In the genomic region with DNA sequence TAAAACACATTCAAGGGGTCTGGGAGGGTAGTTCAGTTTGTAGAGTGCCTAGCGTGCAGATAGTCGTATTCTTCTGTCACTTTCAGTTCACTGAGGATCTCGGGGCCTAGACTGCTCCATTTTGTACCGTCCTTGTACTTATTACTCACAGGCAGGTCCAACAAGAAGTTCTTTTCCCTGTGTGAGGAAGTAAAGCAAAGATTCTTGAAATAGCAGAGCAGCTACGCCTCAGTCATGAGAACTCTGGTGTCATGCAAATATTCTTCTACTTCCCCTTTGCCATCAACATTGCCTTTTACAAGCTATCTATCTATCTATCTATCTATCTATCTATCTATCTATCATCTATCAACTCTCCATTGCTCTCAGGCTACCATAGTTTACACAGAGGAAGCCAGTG, we compare ENCODE assay signal across 28 mouse cellular contexts. TPM values are rescaled to one million over a fixed set of nuclear protein-coding genes. Genes with fewer than 3 reads are reported as not detected.
DNase-seq lines count a peak whose midpoint lies in the region; ATAC-seq and TF ChIP-seq lines count a peak whose summit lies in the region.
"Had no signal": no experiment of that assay in that cellular context is flagged by ENCODE, and none has a peak within 500 bp of the region (broad histone marks: within the 10 kb centered on the region; RNA-seq: fewer than 3 reads in every experiment).

No protein-coding gene starts in this region.

- H3K9ac ChIP-seq in lung, postnatal 0 days (replicated peaks; ENCODE audit: low read depth): no peak overlapping the region
- no peak overlapping the region for H3K9ac ChIP-seq in CH12.LX (ENCODE audit: insufficient read depth, low read depth)
- no peak overlapping the region for H3K9ac ChIP-seq in forebrain, postnatal 0 days
- H3K9ac ChIP-seq: embryonic facial prominence, embryonic 12.5 days; forebrain, embryonic 13.5 days; hindbrain, embryonic 12.5 days; liver, embryonic 13.5 days; midbrain, embryonic 13.5 days had no signal

- H3K9me3 ChIP-seq in lung, postnatal 0 days (ENCODE audit: low read length): no peaks in the 10 kb centered on the region
- H3K9me3 ChIP-seq in CH12.LX (replicated peaks; ENCODE audit: low read length): no peaks in the 10 kb centered on the region
- H3K9me3 ChIP-seq in forebrain, postnatal 0 days (ENCODE audit: low read length): no peaks in the 10 kb centered on the region
- H3K9me3 ChIP-seq: embryonic facial prominence, embryonic 12.5 days; forebrain, embryonic 13.5 days; G1E; hindbrain, embryonic 12.5 days; liver, embryonic 13.5 days; midbrain, embryonic 13.5 days had no signal

- peak; percentile 48 for DNase-seq in lung, postnatal 0 days (ENCODE audit: low spot score)
- DNase-seq in lung, adult 2 months: no peak
- peak; percentile 72 for DNase-seq in CH12.LX (ENCODE audit: extremely low read depth)
- peak; percentile 7 for DNase-seq in brain, adult 2 months (ENCODE audit: low read depth, low spot score)
- no peak for DNase-seq in forebrain, postnatal 0 days
- DNase-seq in cerebellum, postnatal 10 days: no peak
- DNase-seq: adrenal gland, postnatal 14 days; cerebellum, adult 8-10 months; gastrocnemius, postnatal 14 days; heart, postnatal 10 days; kidney, adult 18-20 months; kidney, postnatal 10 days; left cerebral cortex, postnatal 4 days; liver, embryonic 13.5 days; lung, postnatal 14 days; right cerebral cortex, postnatal 14 days; thymus, postnatal 14 days had no signal

- WGBS in lung, postnatal 0 days: 65% methylated on average over 5 of the region's 5 CpGs
- WGBS in lung, adult 2 months: 68% methylated on average over 5 of the region's 5 CpGs
- 93% methylated on average over 5 of the region's 5 CpGs for WGBS in forebrain, postnatal 0 days

- TF ChIP-seq CTCF in lung, postnatal 0 days (IDR thresholded peaks at IDR 0.05): no peak
- no peak for TF ChIP-seq CTCF in lung, adult 2 months (IDR thresholded peaks at IDR 0.05; ENCODE audit: insufficient read depth, low read length)
- no peak for TF ChIP-seq CTCF in CH12.LX (conservative IDR thresholded peaks at IDR 0.05 in 1 of 2, IDR thresholded peaks at IDR 0.05 in 1 of 2; ENCODE audit: low read depth in 2 of 2, low read length in 2 of 2)
- TF ChIP-seq CTCF in forebrain, postnatal 0 days (IDR thresholded peaks at IDR 0.05; ENCODE audit: low read depth): no peak

- peaks cover 18% of the 10 kb centered on the region for H3K36me3 ChIP-seq in lung, postnatal 0 days (ENCODE audit: insufficient read depth, low read length)
- H3K36me3 ChIP-seq in CH12.LX (replicated peaks in 1 of 2; ENCODE audit: control insufficient read depth in 1 of 2, insufficient read depth in 1 of 2, low read length in 1 of 2): peaks cover 6 to 40% of the 10 kb centered on the region in 2 experiments
- H3K36me3 ChIP-seq in forebrain, postnatal 0 days (ENCODE audit: insufficient read depth): peaks cover 33% of the 10 kb centered on the region

- in situ Hi-C loops in CH12.LX (cut with MboI; ENCODE audit: low pct_ligation_motif_present, low pct_unique_long_range_greater_than_20kb, low sequenced_read_pairs): no loop called here

- peaks cover 11% of the 10 kb centered on the region; the same call in 1 of the 2 replicates for H3K79me2 ChIP-seq in CH12.LX (replicated peaks; ENCODE audit: control insufficient read depth, extremely low read depth, insufficient read depth, poor library complexity, severe bottlenecking)

- TF ChIP-seq POLR2A in lung, adult 2 months (IDR thresholded peaks at IDR 0.05; ENCODE audit: borderline replicate concordance, extremely low read depth, low read depth, low read length): no peak
- no peak for TF ChIP-seq POLR2A in CH12.LX (IDR thresholded peaks at IDR 0.05; ENCODE audit: low read depth, low read length)

- no peak overlapping the region for H3K4me3 ChIP-seq in lung, postnatal 0 days (ENCODE audit: low read depth, low read length)
- no peak overlapping the region for H3K4me3 ChIP-seq in lung, adult 2 months (replicated peaks; ENCODE audit: extremely low read depth, low read depth, low read length)
- peak overlapping the region in 1 of 3 experiments; percentile 5 for H3K4me3 ChIP-seq in CH12.LX (replicated peaks in 1 of 3; ENCODE audit: low read depth in 2 of 3, low read length in 2 of 3, poor library complexity in 1 of 3)
- no peak overlapping the region for H3K4me3 ChIP-seq in forebrain, postnatal 0 days (ENCODE audit: low read depth, low read length)
- H3K4me3 ChIP-seq: embryonic facial prominence, embryonic 12.5 days; erythroblast, embryonic 14.5 days; forebrain, embryonic 13.5 days; hindbrain, embryonic 12.5 days; layer of hippocampus, adult 2 months; liver, embryonic 13.5 days; midbrain, embryonic 13.5 days; myocyte had no signal

- TF ChIP-seq EP300 in lung, postnatal 0 days (IDR thresholded peaks at IDR 0.05): no peak
- no peak for TF ChIP-seq EP300 in CH12.LX (IDR thresholded peaks at IDR 0.05; ENCODE audit: low read length)

- H3K4me2 ChIP-seq in lung, postnatal 0 days (replicated peaks; ENCODE audit: low read depth, low read length): no peak overlapping the region
- H3K4me2 ChIP-seq in CH12.LX (ENCODE audit: insufficient read depth, low read depth, poor library complexity, severe bottlenecking): peak overlapping the region; percentile 51; the same call in 1 of the 2 replicates
- no peak overlapping the region for H3K4me2 ChIP-seq in forebrain, postnatal 0 days (ENCODE audit: low read depth)
- H3K4me2 ChIP-seq: embryonic facial prominence, embryonic 12.5 days; forebrain, embryonic 13.5 days; heart, embryonic 11.5 days; hindbrain, embryonic 12.5 days; liver, embryonic 13.5 days; midbrain, embryonic 13.5 days had no signal

- H3K27me3 ChIP-seq in lung, postnatal 0 days (replicated peaks; ENCODE audit: insufficient read depth, low read length): no peaks in the 10 kb centered on the region
- H3K27me3 ChIP-seq in CH12.LX (replicated peaks): no peaks in the 10 kb centered on the region
- no peaks in the 10 kb centered on the region for H3K27me3 ChIP-seq in forebrain, postnatal 0 days (ENCODE audit: insufficient read depth, low read length)
- H3K27me3 ChIP-seq: embryonic facial prominence, embryonic 12.5 days; forebrain, embryonic 13.5 days; hindbrain, embryonic 12.5 days; liver, embryonic 13.5 days; midbrain, embryonic 13.5 days had no signal

- ATAC-seq in lung, postnatal 0 days: no peak; the same call in 1 of the 2 replicates
- ATAC-seq in neutrophil, adult 5-6 weeks (ENCODE audit: extremely low read depth, insufficient number of reproducible peaks, low FRiP score, poor library complexity, severe bottlenecking): peak; percentile 71; the same call in 1 of the 2 replicates
- ATAC-seq in forebrain, postnatal 0 days: no peak
- ATAC-seq: CD4-positive, CD25-positive, alpha-beta regulatory T cell, adult 4 months; forebrain, embryonic 13.5 days; midbrain, embryonic 13.5 days had no signal

- no peak for TF ChIP-seq RAD21 in CH12.LX (IDR thresholded peaks at IDR 0.05; ENCODE audit: low read depth, low read length)

- dilution Hi-C loops in CH12.LX (cut with MboI; ENCODE audit: extremely low pct_ligation_motif_present, extremely low pct_unique_long_range_greater_than_20kb, low sequenced_read_pairs): no loop called here

- H3K27ac ChIP-seq in lung, postnatal 0 days (ENCODE audit: low read length): 0 out of 2 replicates have a peak overlapping the region, but pooled peaks have one; percentile 10
- peak overlapping the region; percentile 59 for H3K27ac ChIP-seq in CH12.LX (ENCODE audit: insufficient read depth, low read depth)
- H3K27ac ChIP-seq in forebrain, postnatal 0 days (ENCODE audit: low read depth, low read length): no peak overlapping the region
- H3K27ac ChIP-seq: embryonic facial prominence, embryonic 12.5 days; forebrain, embryonic 13.5 days; hindbrain, embryonic 12.5 days; layer of hippocampus, adult 2 months; liver, embryonic 13.5 days; midbrain, embryonic 13.5 days had no signal

- peaks cover 5% of the 10 kb centered on the region; the same call in 1 of the 2 replicates for H3K4me1 ChIP-seq in lung, postnatal 0 days (ENCODE audit: insufficient read depth, low read depth, low read length)
- H3K4me1 ChIP-seq in lung, adult 2 months (ENCODE audit: control insufficient read depth, insufficient read depth, low read length): peaks cover 16% of the 10 kb centered on the region
- peaks cover 7 to 73% of the 10 kb centered on the region in 2 experiments; a peak in 3 of 4 replicates for H3K4me1 ChIP-seq in CH12.LX (ENCODE audit: control insufficient read depth in 1 of 2, insufficient read depth in 2 of 2)
- peaks cover 12% of the 10 kb centered on the region; the same call in 1 of the 2 replicates for H3K4me1 ChIP-seq in forebrain, postnatal 0 days (ENCODE audit: insufficient read depth)

TF ChIP-seq in CH12.LX, 34 proteins besides CTCF, POLR2A, EP300 and RAD21:
- TF ChIP-seq TBP (conservative IDR thresholded peaks at IDR 0.05; ENCODE audit: low read depth, low read length) (0 out of 2 replicates have a peak, but pooled peaks have one; percentile 44), KAT2A (IDR thresholded peaks at IDR 0.05; ENCODE audit: insufficient replicate concordance, low read length) (no peak)

RNA-seq across cellular contexts. Expression of gene Cept1, which starts 5.8 kb away (rescaled TPM):
- polyA plus RNA-seq in lung, postnatal 0 days (2015; fragmentation: Nextera tagmentation; extraction: Ambion mirVana): 74.1 and 80.4 TPM in 2 replicates
- 15.6 and 25.2 TPM in 2 replicates for polyA plus RNA-seq in lung, adult 2 months (2012; rRNA removed)
- total RNA-seq in CH12.LX (2012; rRNA removed): 31.3 and 32.7 TPM in 2 replicates
- total RNA-seq in CH12.LX (2014; rRNA removed): 73.8 and 89.6 TPM in 2 replicates
- polyA plus RNA-seq in CH12.LX (2012; ENCODE audit: insufficient read length, low read depth): 24.4 and 27.7 TPM in 2 replicates
- total RNA-seq in neutrophil, adult 5-6 weeks (2017): 87.7 and 91.4 TPM in 2 replicates
- total RNA-seq in forebrain, postnatal 0 days (2014; rRNA removed): 51.1 and 52.3 TPM in 2 replicates
- polyA plus RNA-seq in forebrain, postnatal 0 days (2015; fragmentation: Nextera tagmentation; extraction: Ambion mirVana): 30.1 and 38.0 TPM in 2 replicates

RNA-seq across cellular contexts. Expression of gene Dram2, which starts 5.8 kb away (rescaled TPM):
- polyA plus RNA-seq in lung, postnatal 0 days (2015; fragmentation: Nextera tagmentation; extraction: Ambion mirVana): 155 and 168 TPM in 2 replicates
- 43.6 and 65.9 TPM in 2 replicates for polyA plus RNA-seq in lung, adult 2 months (2012; rRNA removed)
- total RNA-seq in CH12.LX (2012; rRNA removed) (19.3 and 20.3 TPM in 2 replicates), CH12.LX (2014; rRNA removed) (54.9 and 62.4 TPM in 2 replicates)
- 42.8 and 51.2 TPM in 2 replicates for polyA plus RNA-seq in CH12.LX (2012; ENCODE audit: insufficient read length, low read depth)
- total RNA-seq in neutrophil, adult 5-6 weeks (2017): 43.8 and 56.6 TPM in 2 replicates
- total RNA-seq in forebrain, postnatal 0 days (2014; rRNA removed): 32.5 and 50.0 TPM in 2 replicates
- 70.3 and 78.4 TPM in 2 replicates for polyA plus RNA-seq in forebrain, postnatal 0 days (2015; fragmentation: Nextera tagmentation; extraction: Ambion mirVana)
- polyA plus RNA-seq: erythroblast, embryonic 14.5 days had no signal

Comparison
In these comparisons a context has a peak if more than half of its experiments do, and no peak if none do; other contexts are left out.
1. DNase-seq: peak in lung, postnatal 0 days (single experiment), CH12.LX (single experiment) and brain, adult 2 months (single experiment); none in lung, adult 2 months (single experiment), forebrain, postnatal 0 days (single experiment) and cerebellum, postnatal 10 days (0 of 2).